Mouse (Mus musculus) G1E (cell line): Measurements from ENCODE around the gene Acsbg1.

ENCODE experiments used
- CTCF ChIP-seq: IDR thresholded peaks from 2 replicates; pipeline ENCODE4 v1.5.1; 2012; ENCODE audit warnings: low read depth, low read length, inconsistent platforms, mixed read lengths
- POLR2AphosphoS5 ChIP-seq: IDR thresholded peaks from 2 replicates; pipeline ENCODE4 v1.6.1; 2012; ENCODE audit warnings: low read depth, low read length, inconsistent platforms; ENCODE audit not compliant: insufficient replicate concordance
- TAL1 ChIP-seq: conservative IDR thresholded peaks from 2 replicates; pipeline ENCODE4 v1.6.1; 2012; ENCODE audit warnings: low read depth, low read length, inconsistent platforms, mixed read lengths

- TF ChIP-seq CTCF: no peak
- no peak for TF ChIP-seq POLR2AphosphoS5
- no peak for TF ChIP-seq TAL1
Measured at GRCm38 (mm10) chr9:54649360-54649759, 12.3 kb downstream of the Acsbg1 start.
